Mouse (Mus musculus): ENCODE data around the gene Abcc5.

DNA sequence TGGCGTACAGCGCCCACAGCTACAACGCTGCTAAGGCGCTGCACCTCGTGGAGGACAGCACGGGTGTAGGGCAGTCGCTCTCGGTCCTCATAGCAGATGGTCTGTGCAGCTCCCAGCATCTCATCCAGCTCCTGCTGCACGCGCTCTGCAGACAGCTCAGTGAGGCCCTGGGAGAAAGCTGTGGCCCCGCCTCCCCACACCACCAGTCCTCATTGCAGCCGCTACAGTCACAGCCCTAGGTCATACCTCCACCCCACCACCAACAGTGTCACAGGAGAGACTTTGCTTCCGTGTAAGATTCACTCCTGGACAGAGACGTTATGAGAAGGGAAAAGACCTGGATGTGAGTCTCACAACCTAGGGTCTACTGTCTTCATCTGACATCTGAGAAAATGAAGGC, 113.9 kb downstream of the Abcc5 start:
- no peak for TF ChIP-seq POLR2A (IDR thresholded peaks at IDR 0.05; ENCODE audit: insufficient read depth, low read depth, low read length)
- TF ChIP-seq CTCF (IDR thresholded peaks at IDR 0.05; ENCODE audit: insufficient read depth, low read depth, low read length), result no peak
